Mouse (Mus musculus): Measurements from ENCODE around the gene Mnat1.
A peak's percentile ranks its signal among the peaks of the same experiment; 100 is the strongest.

Gene Mnat1

GRCm38 (mm10) chr12:73147236-73147635 is 23.7 kb downstream of the Mnat1 start:
- no peak for DNase-seq (ENCODE audit: low spot score)

- DNase-seq (ENCODE audit: low spot score): peak; percentile 8
These were observed 27.5 kb downstream of the Mnat1 start for GRCm38 (mm10) chr12:73151038-73151437.

- no peak for DNase-seq (ENCODE audit: low spot score)
These were observed 30.6 kb downstream of the Mnat1 start for GRCm38 (mm10) chr12:73154150-73154549.

- DNase-seq (ENCODE audit: low spot score): no peak
These were observed 36.8 kb downstream of the Mnat1 start for GRCm38 (mm10) chr12:73160341-73160740.

GRCm38 (mm10) chr12:73162408-73163181 is 39.1 kb downstream of the Mnat1 start:
- no peak for DNase-seq (ENCODE audit: low spot score)

- no peak for DNase-seq (ENCODE audit: low spot score)
These were observed 47.3 kb downstream of the Mnat1 start for GRCm38 (mm10) chr12:73170794-73171193.

- no peak for DNase-seq (ENCODE audit: low spot score)
These were observed 60.4 kb downstream of the Mnat1 start for GRCm38 (mm10) chr12:73183896-73184295.

- DNase-seq (ENCODE audit: low spot score): no peak
These were observed 73.8 kb downstream of the Mnat1 start for GRCm38 (mm10) chr12:73197363-73197762.

- DNase-seq (ENCODE audit: low spot score): no peak
These were observed 74.9 kb downstream of the Mnat1 start for GRCm38 (mm10) chr12:73198451-73198850.

GRCm38 (mm10) chr12:73199375-73199774 is 75.9 kb downstream of the Mnat1 start:
- DNase-seq (ENCODE audit: low spot score): no peak

- DNase-seq (ENCODE audit: low spot score): no peak
These were observed 78.1 kb downstream of the Mnat1 start for GRCm38 (mm10) chr12:73201587-73201986.

- no peak for DNase-seq (ENCODE audit: low spot score)
These were observed 82.5 kb downstream of the Mnat1 start for GRCm38 (mm10) chr12:73205710-73206649.

- DNase-seq (ENCODE audit: low spot score): no peak
These were observed 83.5 kb downstream of the Mnat1 start for GRCm38 (mm10) chr12:73207008-73207407.

GRCm38 (mm10) chr12:73207461-73207860 is 83.9 kb downstream of the Mnat1 start:
- no peak for DNase-seq (ENCODE audit: low spot score)

- no peak for DNase-seq (ENCODE audit: low spot score)
These were observed 85.0 kb downstream of the Mnat1 start for GRCm38 (mm10) chr12:73208518-73208917.

- DNase-seq (ENCODE audit: low spot score): no peak
These were observed 85.6 kb downstream of the Mnat1 start for GRCm38 (mm10) chr12:73209117-73209516.

GRCm38 (mm10) chr12:73210454-73210853 is 86.9 kb downstream of the Mnat1 start:
- no peak for DNase-seq (ENCODE audit: low spot score)

- no peak for DNase-seq (ENCODE audit: low spot score)
These were observed 92.3 kb downstream of the Mnat1 start for GRCm38 (mm10) chr12:73215773-73216172.

GRCm38 (mm10) chr12:73218632-73219031 is 95.1 kb downstream of the Mnat1 start:
- DNase-seq (ENCODE audit: low spot score): no peak

GRCm38 (mm10) chr12:73221235-73221634 is 97.7 kb downstream of the Mnat1 start:
- DNase-seq (ENCODE audit: low spot score): no peak

GRCm38 (mm10) chr12:73223872-73224271 is 100.4 kb downstream of the Mnat1 start:
- DNase-seq (ENCODE audit: low spot score): no peak

- no peak for DNase-seq (ENCODE audit: low spot score)
These were observed 104.9 kb downstream of the Mnat1 start for GRCm38 (mm10) chr12:73228427-73228826.

- no peak for DNase-seq (ENCODE audit: low spot score)
These were observed 106.7 kb downstream of the Mnat1 start for GRCm38 (mm10) chr12:73230196-73230595.

Measured in c-Kit-positive CD71-positive TER-119-positive erythroid progenitor cells, embryonic 14.5 days (primary cell).